Mouse (Mus musculus) liver, embryonic 14.5 days (tissue): ENCODE data around the gene Lsr. TPM values are rescaled to one million over a fixed set of nuclear protein-coding genes. Genes with fewer than 3 reads are reported as not detected.

Experiments used
- ATAC-seq: fragments of 200-750 bp; cut with Nextera tagmentation; 2 replicates; pipeline ENCODE4 v1.8.0; 2017; ENCODE audit warnings: moderate number of reproducible peaks, mild to moderate bottlenecking, moderate library complexity; ENCODE audit not compliant: insufficient read depth
- DNase-seq, 3 experiments: peaks; one replicate each; pipeline ENCODE4 v3.0.0-alpha.2; 2012 to 2013; ENCODE audit warnings: low read depth in 3 of 3, low spot score in 3 of 3
- H3K27ac ChIP-seq: fragments of 300-500 bp; sonication (generic); 2 replicates; pipeline ENCODE4 v1.5.1; 2014; ENCODE audit warnings: moderate library complexity, mild to moderate bottlenecking, control low read depth, inconsistent platforms
- H3K27me3 ChIP-seq: fragments of 300-500 bp; sonication (generic); 2 replicates; pipeline ENCODE4 v1.6.1; 2014; ENCODE audit warnings: mild to moderate bottlenecking, low read length, moderate library complexity; ENCODE audit not compliant: control insufficient read depth, insufficient read depth
- H3K36me3 ChIP-seq: fragments of 300-500 bp; sonication (generic); replicated peaks from 2 replicates; pipeline ENCODE4 v1.6.1; 2014; ENCODE audit warnings: low read depth; ENCODE audit not compliant: control insufficient read depth, insufficient read depth
- H3K4me1 ChIP-seq, 2 experiments: fragments of 200-500 bp in 1 of 2; fragments of 300-500 bp in 1 of 2; sonication (generic) in 1 of 2; replicated peaks; 2 replicates each; pipeline ENCODE4 v1.6.1; 2012 to 2014; ENCODE audit warnings: antibody characterized with exemption in 1 of 2, inconsistent platforms in 1 of 2, low read length in 1 of 2; ENCODE audit not compliant: control insufficient read depth in 2 of 2, insufficient read depth in 2 of 2
- H3K4me2 ChIP-seq: fragments of 300-500 bp; sonication (generic); 2 replicates; pipeline ENCODE4 v1.6.1; 2014; ENCODE audit warnings: low read depth, mild to moderate bottlenecking, control low read depth, moderate library complexity
- H3K4me3 ChIP-seq, 2 experiments: fragments of 200-500 bp in 1 of 2; fragments of 300-500 bp in 1 of 2; sonication (generic) in 1 of 2; 2 replicates each; pipeline ENCODE4 v1.5.1; 2012 to 2014; ENCODE audit warnings: low read depth in 2 of 2, low read length in 2 of 2, mild to moderate bottlenecking in 2 of 2, control low read depth in 1 of 2, inconsistent platforms in 1 of 2, moderate library complexity in 1 of 2; ENCODE audit not compliant: insufficient read depth in 1 of 2
- H3K9ac ChIP-seq: fragments of 300-500 bp; sonication (generic); replicated peaks from 2 replicates; pipeline ENCODE4 v1.6.1; 2014; ENCODE audit warnings: mild to moderate bottlenecking, control low read depth, moderate library complexity
- H3K9me3 ChIP-seq: fragments of 300-500 bp; sonication (generic); 2 replicates; pipeline ENCODE4 v1.6.1; 2016; ENCODE audit warnings: low read length, mixed read lengths; ENCODE audit not compliant: control insufficient read depth
- CTCF ChIP-seq: IDR thresholded peaks from 2 replicates; pipeline ENCODE4 v1.5.1; 2016; ENCODE audit warnings: antibody characterized with exemption, low read depth, control low read depth
- EP300 ChIP-seq: IDR thresholded peaks from 2 replicates; pipeline ENCODE4 v1.6.1; 2016; ENCODE audit warnings: antibody characterized with exemption, low read depth
- WGBS: fragments of 180-500 bp; shearing (Covaris S2); extraction: QIAGEN DNeasy Blood & Tissue Kit; methylation state at CpG from one replicate; pipeline ENCODE4 v1.1.7; 2014; ENCODE audit not compliant: insufficient replicate concordance; 5-methylcytosine and 5-hydroxymethylcytosine counted together
- polyA plus RNA-seq, 2 experiments: library from polyadenylated mRNA; depleted of rRNA in 1 of 2; stranded (reverse) in 1 of 2; unstranded in 1 of 2; fragments of >200 nt; fragmentation: Nextera tagmentation in 1 of 2; extraction: Ambion mirVana in 1 of 2; gene quantifications; 2 replicates each; pipeline versions ENCODE4 v1.2.1 to v1.2.3; 2012 to 2014

The Lsr gene
- polyA plus RNA-seq, 2 experiments, result 14.3 to 15.1 TPM

DNA sequence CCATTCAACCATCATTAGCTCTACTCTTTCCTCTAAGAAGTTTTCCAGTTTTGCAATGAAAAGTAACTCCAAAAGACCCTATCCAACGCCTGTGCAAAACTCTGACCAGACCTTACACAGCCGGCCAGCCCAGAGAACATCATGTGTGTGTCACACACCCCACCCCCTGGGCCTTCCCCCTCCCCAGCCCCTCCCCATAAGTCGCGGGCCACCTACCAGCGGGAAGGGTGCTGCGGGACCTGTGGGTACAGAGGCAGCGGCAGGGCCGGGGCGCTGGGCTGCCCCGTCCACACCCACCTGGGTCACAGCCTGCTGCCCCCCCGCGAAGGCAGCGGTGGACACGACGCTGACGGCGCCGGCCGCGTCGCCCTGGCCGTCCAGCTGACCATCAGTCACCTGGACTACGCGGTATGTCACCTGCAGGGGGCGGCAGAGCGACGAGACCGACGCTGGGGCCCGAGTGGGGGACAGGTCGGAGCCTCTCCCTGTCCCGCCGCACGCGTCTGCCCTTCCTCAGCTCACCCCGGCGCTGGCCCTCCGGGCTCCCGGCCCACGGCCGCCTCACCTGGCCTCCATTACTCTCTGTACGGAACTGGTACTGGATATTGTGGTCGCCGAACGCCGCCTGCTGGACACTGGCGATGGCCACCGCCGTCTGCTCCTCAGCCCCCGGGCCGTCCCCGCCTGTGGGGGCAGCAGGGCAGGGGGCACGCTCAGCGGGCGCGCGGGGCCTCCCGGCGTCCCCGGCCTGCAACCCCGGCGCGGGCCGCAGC lies 17.5 kb downstream of the Lsr start:
- ATAC-seq (peak; percentile 64), DNase-seq (peak; percentile 63 to 75 (median 69))
- Histone ChIP-seq H3K27me3 (no peaks in the 10 kb centered on the region), H3K36me3 (peaks cover 34% of the 10 kb centered on the region), H3K4me1 (peaks cover 7 to 19% of the 10 kb centered on the region in 2 experiments), H3K4me3 (peak overlapping the region; percentile 61 to 80), H3K9ac (peak overlapping the region; percentile 76), H3K27ac (peak overlapping the region; percentile 81), H3K9me3 (no peaks in the 10 kb centered on the region), H3K4me2 (peak overlapping the region; percentile 85)
- WGBS, result under 1% methylated on average over 58 of the region's 64 CpGs
- TF ChIP-seq CTCF (peak; percentile 88), EP300 (no peak)

DNA sequence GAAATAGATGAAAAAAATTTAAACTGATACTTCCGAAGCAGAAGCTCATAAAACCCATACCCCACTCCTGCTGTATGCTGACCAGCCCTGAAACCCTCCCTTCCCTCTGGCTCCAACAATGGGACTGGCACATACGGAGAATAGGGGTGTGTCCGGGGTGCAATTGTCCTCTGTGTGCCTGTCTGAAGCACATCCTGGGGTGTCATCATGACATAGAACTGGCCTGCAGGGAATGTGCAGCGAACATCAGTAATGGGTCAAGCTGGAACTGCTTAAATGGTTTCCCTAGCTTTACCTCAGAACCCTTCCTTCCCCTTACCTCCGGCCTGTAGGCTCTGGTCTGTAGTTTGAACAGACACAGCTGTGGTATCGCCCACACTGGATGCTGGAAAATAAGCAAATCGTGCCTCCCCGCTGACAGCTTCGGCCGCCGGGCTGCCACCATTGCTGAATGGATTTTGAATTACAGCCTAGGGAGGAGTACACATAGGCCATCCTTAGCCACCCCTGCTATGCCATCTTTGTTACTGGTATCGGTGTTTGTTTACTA lies 18.2 kb downstream of the Lsr start:
- DNase-seq (no peak), ATAC-seq (no peak)
- no peaks in the 10 kb centered on the region for H3K9me3 ChIP-seq
- H3K27ac ChIP-seq, result no peak overlapping the region
- peak overlapping the region; percentile 61 to 80; a peak in 3 of 4 replicates for H3K4me3 ChIP-seq
- TF ChIP-seq EP300 (no peak), CTCF (no peak)
- peaks cover 7 to 19% of the 10 kb centered on the region in 2 experiments for H3K4me1 ChIP-seq
- no peak overlapping the region for H3K9ac ChIP-seq
- H3K36me3 ChIP-seq, result peaks cover 41% of the 10 kb centered on the region
- peak overlapping the region; percentile 85 for H3K4me2 ChIP-seq
- no peaks in the 10 kb centered on the region for H3K27me3 ChIP-seq
- WGBS, result 82% methylated on average over 12 of the region's 12 CpGs

DNA sequence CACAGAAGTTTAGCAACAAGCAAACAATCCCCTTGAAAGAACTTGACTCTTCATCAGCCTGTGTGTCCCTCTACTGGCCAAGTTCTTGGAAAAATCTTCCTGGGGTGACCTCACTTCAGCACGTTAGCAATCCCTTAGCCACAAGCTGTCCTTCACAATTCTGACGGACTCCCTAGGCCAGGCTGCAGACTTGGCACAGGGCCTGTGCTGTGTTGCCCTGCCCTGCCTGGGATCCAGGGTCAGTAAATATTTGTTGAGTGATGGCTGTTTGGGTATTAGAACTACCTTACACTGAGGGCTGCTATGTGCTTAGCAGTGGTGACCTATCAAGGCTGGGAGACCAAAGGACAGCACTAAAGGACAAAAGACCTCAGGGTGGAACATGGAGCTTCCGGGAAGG lies 19.2 kb downstream of the Lsr start:
- 73% methylated on average over 3 of the region's 3 CpGs for WGBS
- Histone ChIP-seq H3K27ac (no peak overlapping the region), H3K27me3 (no peaks in the 10 kb centered on the region), H3K9ac (no peak overlapping the region), H3K4me2 (no peak overlapping the region), H3K9me3 (no peaks in the 10 kb centered on the region), H3K36me3 (peaks cover 43% of the 10 kb centered on the region), H3K4me1 (peaks cover 7 to 19% of the 10 kb centered on the region in 2 experiments), H3K4me3 (no peak overlapping the region)
- no peak for ATAC-seq
- no peak for DNase-seq
- TF ChIP-seq EP300 (no peak), CTCF (no peak)

DNA sequence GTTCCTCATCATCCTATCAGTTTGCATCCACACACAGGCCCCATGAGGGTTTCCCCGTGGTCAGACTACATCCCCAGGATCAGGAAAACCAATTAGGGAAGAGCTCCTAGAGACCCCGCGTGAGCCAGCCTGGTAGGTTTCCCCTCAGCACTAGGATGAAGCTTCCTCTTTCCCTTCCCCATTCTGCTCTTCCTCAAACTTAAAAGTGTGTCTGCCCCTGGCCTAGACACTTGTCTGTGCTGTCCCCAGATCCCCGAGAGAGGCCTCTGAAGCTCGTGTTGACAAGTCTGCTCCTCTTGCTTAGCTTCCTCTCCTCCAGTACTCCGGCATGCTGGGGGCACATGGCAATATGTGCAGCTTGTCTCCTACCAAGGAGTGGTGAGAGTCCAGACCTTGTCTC lies 19.8 kb downstream of the Lsr start:
- 48% methylated on average over 6 of the region's 6 CpGs for whole genome bisulfite sequencing
- H3K27ac ChIP-seq, result no peak overlapping the region
- no peak for DNase-seq

More for the DNA sequence above, 19.8 kb downstream of the Lsr start:
- no peak for ATAC-seq
- H3K27me3 ChIP-seq, result no peaks in the 10 kb centered on the region
- H3K4me2 ChIP-seq, result no peak overlapping the region
- no peak overlapping the region for H3K4me3 ChIP-seq
- peaks cover 7 to 19% of the 10 kb centered on the region in 2 experiments for H3K4me1 ChIP-seq
- peaks cover 46% of the 10 kb centered on the region for H3K36me3 ChIP-seq
- no peak overlapping the region for H3K9ac ChIP-seq
- no peaks in the 10 kb centered on the region for H3K9me3 ChIP-seq
- TF ChIP-seq CTCF, result no peak
- no peak for TF ChIP-seq EP300
